Mouse (Mus musculus) heart, adult 18-20 months (tissue): Measurements from ENCODE around the gene Ntrk1. TPM values are rescaled to one million over a fixed set of nuclear protein-coding genes. Genes with fewer than 3 reads are reported as not detected.
"Not testable (repeated sequence)": the region's sequence is repeated elsewhere in the genome, so short reads cannot be mapped to it uniquely, and the experiment has no call there.

Source experiments
- DNase-seq, 2 experiments: peaks; one replicate each; pipeline ENCODE4 v3.0.0; 2021 to 2022; ENCODE audit warnings: mixed read lengths in 1 of 2
- long read RNA-seq, 2 experiments: library from polyadenylated mRNA; stranded (forward); transcript quantifications; one replicate each; pipeline ENCODE4 v2.0.0; 2021
- total RNA-seq, 2 experiments: library from RNA; stranded (reverse); gene quantifications; 2 replicates each; pipeline ENCODE4 v1.2.3; 2021

Ntrk1 gene
- under 1 TPM in 1 of 2 experiments, not detected in 1; 0.57 TPM for total RNA-seq
- long read RNA-seq, experiment 1: 0 reads
- long read RNA-seq, experiment 2: 0 reads

- DNase-seq: no peak
Observed at GRCm38 (mm10) chr3:87794922-87795325, at the start of gene Ntrk1. TSS of gene Ntrk1 (minus strand) at chr3:87795162.

DNA sequence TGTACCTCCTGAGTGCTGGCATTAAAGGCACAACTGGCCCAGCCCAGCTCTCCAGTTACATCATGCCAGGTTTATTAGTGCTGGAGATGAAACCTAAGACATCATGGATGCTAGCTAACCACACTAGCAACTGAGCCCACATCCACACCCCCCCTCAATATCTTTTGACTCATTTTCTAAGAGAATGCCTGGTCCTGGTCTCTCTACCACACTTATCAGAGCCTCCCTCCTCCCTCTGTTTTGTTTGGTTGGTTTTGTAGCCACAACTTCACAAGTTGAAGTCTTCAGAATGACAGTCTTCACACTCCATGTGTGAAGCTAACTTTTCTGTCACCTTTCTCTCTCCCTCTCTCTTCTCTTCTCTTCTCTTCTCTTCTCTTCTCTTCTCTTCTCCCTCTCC lies 45.9 kb upstream of the Ntrk1 start:
- no peak for DNase-seq

DNA sequence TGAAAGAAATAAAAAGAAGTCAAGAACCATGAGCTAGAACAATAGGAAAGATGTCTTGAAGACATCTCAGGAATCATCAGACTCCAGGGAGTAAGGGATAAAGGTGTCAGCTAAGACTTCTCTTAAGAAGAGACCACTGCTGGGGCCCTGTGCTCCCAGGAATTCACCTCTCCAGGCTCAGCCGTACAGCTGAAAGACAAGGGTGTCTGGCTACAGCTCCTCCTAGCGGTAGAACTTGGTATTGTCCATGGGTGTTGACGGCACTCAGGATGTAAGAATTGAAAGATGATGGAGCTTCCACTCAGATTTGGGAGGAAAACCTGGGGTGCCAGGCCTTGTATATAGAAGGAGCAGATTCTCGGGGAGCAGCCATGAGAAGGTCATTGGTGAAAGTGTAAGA lies 43.7 kb upstream of the Ntrk1 start:
- peak; percentile 61 to 91 for DNase-seq

DNA sequence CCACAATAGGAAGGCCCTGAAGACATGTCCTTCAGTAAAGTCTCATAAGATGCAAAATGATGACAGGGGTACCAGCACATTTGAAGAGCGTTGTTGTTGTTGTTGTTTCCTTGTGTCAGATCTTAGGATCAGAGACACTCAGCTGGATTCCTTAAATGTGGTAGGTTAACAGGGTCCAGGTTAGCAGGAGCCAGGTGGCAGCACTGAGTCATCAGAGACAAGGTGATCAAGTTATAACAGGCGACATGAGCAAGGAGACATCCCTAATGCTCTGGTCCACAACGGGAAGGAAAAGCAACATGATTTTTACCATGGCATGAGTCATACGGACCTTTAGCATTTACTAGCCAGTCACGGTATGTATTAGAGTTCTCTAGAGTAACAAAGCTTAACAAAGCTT lies 38.5 kb upstream of the Ntrk1 start:
- no peak for DNase-seq

GRCm38 (mm10) chr3:87832109-87832859 lies 37.3 kb upstream of the Ntrk1 start:
- no peak for DNase-seq

DNA sequence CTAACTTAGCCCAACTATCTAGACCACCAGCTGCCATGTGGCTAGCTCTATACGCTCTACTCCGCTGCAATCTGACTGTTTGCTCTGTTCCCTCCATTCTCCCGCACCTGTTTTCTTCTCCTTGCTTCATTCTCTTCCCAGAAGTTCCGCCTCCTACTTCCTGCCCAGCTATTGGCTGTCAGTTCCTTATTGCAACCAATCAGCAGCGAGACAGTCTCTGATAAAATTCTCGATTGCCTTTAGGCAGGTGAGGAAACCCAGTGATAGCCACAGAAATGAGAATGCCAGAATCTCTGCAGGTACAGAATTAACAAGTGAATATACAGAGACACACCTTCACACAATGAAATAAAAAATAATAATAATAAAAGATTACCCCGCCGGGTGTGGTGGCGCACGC lies 34.1 kb upstream of the Ntrk1 start:
- DNase-seq: no peak

DNA sequence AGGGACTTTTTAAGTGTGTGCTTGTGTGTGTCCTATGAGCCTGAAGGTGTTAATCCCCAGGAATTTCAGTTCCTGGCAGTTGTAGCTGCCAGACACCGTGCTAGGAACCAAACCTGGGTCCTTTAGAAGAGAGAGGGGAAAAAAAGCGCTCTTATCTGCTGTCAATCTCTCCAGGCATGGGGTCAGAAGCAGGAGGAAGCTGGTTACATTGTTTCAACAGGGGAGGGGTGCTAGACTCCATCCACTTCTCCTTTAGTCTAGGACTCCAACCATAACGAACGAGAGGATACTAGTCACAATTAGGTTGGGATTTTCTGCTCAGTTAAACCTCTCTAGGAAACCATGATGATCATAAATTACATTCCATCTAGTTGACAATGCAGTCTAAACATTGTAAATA lies 33.5 kb upstream of the Ntrk1 start:
- DNase-seq: no peak

DNA sequence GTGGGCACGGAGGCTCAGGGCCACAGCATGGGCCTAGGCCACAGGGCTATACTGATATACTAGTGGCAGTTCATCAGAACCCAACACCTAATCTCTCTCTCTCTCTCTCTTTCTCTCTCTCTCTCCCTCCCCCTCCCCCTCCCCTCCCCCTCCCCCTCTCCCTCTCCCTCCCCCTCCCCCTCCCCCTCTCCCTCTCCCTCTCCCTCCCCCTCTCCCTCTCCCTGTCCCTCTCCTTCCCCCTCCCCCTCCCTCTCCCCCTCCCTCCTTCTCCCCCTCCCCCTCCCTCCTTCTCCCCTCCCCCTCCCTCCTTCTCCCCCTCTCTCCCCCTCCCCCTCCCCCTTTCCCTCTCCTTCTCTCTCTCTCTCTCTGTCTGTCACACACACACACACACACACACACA lies 29.2 kb upstream of the Ntrk1 start, which contains the start of gene Pear1:
Gene Pear1 (minus strand): TSS at position 101 of the 400 bp plus-strand sequence.
- DNase-seq: not testable (repeated sequence)

DNA sequence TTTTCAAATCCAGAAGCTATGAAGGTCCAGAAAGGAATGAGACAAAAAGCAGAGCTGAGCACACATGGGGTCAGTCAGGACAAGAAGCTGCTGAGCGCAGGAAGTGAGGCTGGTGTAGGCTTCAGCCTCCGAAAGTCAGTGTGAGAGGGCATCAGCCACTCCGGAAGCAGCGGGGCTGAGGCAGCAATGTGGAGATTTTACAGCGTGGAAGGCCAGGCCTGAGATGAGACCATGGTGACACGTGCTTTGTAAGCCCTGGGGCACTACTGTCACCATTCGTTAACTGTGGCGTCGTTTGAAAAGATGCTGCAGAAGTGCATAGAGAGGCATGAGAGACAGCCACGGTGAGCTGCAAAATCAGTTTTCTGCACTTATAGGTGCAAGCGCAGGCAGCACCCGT lies 23.3 kb upstream of the Ntrk1 start:
- no peak for DNase-seq

- DNase-seq: peak; percentile 69 to 91
Observed at GRCm38 (mm10) chr3:87816646-87817093, 21.7 kb upstream of the Ntrk1 start.

- no peak for DNase-seq
Observed at GRCm38 (mm10) chr3:87816166-87816565, 21.2 kb upstream of the Ntrk1 start.

DNA sequence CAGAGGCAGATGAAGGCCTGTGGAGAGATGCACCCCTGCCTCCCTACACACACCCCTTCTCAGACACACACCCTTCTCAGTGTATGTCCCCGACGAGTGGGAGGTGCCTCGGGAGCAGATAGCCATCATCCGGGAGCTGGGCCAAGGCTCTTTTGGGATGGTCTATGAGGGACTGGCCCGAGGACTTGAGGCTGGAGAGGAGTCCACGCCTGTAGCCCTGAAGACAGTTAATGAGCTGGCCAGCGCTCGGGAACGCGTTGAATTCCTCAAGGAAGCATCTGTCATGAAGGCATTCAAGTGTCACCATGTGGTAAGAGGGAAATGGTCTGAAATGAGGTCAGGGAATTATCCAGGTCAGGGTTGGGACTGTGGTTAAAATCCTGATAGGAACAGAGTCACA lies 17.9 kb upstream of the Ntrk1 start:
- peak in 1 of 2 experiments; percentile 26 for DNase-seq

GRCm38 (mm10) chr3:87812413-87812812 lies 17.5 kb upstream of the Ntrk1 start:
- no peak for DNase-seq

GRCm38 (mm10) chr3:87811297-87811696 lies 16.3 kb upstream of the Ntrk1 start:
- no peak for DNase-seq

- no peak for DNase-seq
Observed at GRCm38 (mm10) chr3:87809322-87809962, 14.5 kb upstream of the Ntrk1 start.

GRCm38 (mm10) chr3:87804038-87804677 lies 9.2 kb upstream of the Ntrk1 start:
- no peak for DNase-seq

DNA sequence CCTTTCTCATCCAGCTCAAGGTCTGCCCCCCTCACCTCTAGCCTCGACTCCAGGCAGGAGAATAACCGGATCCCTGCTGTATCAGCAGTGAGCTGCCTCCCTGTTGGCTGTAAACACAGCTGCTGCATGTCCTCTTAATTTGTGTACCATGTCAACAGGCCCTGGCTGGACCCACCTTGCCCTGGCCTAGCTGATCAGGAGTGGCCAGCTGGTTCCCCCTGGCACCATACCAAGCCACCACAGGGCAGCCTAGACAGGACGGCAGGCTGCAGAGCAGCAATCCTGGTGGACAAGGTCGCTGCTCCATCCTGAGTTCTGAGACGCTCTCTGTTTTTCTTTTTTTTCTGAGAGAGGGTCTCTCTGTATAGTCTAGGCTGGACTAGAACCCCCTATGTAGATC lies 6.7 kb upstream of the Ntrk1 start:
- DNase-seq: no peak

DNA sequence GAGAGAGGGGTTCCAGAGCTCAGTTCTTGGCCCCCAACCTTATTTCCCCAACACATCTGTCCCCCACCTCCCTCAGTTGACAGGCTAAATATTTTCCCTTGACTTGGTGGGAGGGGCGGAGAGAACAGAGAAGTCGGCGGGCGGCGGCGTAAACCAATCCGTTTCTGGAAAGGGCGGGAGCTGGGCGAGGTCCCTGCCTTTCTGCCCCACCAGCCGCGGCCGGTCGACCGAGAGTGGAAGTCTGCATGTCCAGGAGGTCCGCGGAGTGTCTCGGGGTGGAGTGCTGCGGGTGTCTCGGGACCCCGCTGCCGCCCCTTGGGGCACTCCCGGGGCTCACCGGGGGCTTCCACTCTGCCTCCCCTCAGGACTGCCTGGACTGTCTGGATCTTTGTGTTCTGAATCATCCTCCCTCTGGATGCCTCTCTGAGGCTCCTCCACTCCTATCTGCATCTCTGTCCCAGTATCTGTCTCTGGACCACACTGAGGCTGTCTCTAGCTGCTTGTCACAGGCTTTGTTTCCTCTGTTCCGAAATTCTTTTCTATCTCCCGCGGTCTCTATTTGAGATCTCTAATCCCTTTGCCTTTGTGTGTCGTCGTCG lies 1.9 kb upstream of the Ntrk1 start, which contains the start of gene Insrr:
Gene Insrr (plus strand): TSS at position 216 of the 599 bp plus-strand sequence.
- DNase-seq: peak; percentile 51 to 55

- DNase-seq: peak; percentile 56 to 79
Observed at GRCm38 (mm10) chr3:87795336-87796277, 645 bp upstream of the Ntrk1 start.

GRCm38 (mm10) chr3:87789768-87790167 lies 5.2 kb downstream of the Ntrk1 start:
- no peak for DNase-seq

DNA sequence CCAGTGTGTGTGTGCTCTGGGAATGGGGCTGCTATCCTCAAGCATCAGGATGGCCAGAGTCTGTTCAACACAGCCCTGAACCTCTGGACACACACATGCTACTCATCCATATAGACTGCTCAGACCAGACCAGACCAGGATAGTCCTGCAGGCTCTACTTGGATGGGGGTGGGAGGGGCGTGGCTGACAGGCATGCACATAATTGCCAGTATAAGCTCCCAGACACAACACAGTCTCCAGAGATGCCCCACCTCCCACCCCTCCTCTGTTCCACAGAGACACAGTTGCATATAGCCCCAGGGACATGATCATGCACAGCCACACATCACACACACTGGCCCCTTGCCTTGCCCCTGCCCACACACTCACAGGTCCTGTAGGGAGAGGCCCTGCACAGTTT lies 5.7 kb downstream of the Ntrk1 start:
- no peak for DNase-seq
